Mouse (Mus musculus) embryonic fibroblast, embryonic 13.5 days (primary cell): ENCODE data around the gene Hoxb5. TPM values are rescaled to one million over a fixed set of nuclear protein-coding genes. Genes with fewer than 3 reads are reported as not detected.

Experiments
- H3K27ac ChIP-seq: 2 replicates; pipeline ENCODE4 v1.5.1; 2012; ENCODE audit warnings: low read length, control low read depth, inconsistent platforms; ENCODE audit not compliant: insufficient read depth
- H3K4me1 ChIP-seq: 2 replicates; pipeline ENCODE4 v1.6.1; 2011; ENCODE audit warnings: low read length; ENCODE audit not compliant: control insufficient read depth, insufficient read depth
- H3K4me3 ChIP-seq: 2 replicates; pipeline ENCODE4 v1.5.1; 2011; ENCODE audit warnings: mild to moderate bottlenecking, control low read depth, low read length; ENCODE audit not compliant: insufficient read depth
- CTCF ChIP-seq: IDR thresholded peaks from 2 replicates; pipeline ENCODE4 v1.5.1; 2011; ENCODE audit warnings: mild to moderate bottlenecking, control low read depth, low read length, moderate library complexity, borderline replicate concordance; ENCODE audit not compliant: insufficient read depth
- POLR2A ChIP-seq: IDR thresholded peaks from 2 replicates; pipeline ENCODE4 v1.6.1; 2011; ENCODE audit warnings: low read depth, mild to moderate bottlenecking, control low read depth, low read length, moderate library complexity
- polyA plus RNA-seq: library from polyadenylated mRNA; stranded (reverse); fragments of >200 nt; gene quantifications from 2 replicates; pipeline ENCODE4 v1.2.4, GENCODE M21; 2011; ENCODE audit warnings: low read depth; ENCODE audit not compliant: missing spikeins, insufficient read length

Hoxb5 gene
- polyA plus RNA-seq, 1 experiment = 4.1 TPM

DNA sequence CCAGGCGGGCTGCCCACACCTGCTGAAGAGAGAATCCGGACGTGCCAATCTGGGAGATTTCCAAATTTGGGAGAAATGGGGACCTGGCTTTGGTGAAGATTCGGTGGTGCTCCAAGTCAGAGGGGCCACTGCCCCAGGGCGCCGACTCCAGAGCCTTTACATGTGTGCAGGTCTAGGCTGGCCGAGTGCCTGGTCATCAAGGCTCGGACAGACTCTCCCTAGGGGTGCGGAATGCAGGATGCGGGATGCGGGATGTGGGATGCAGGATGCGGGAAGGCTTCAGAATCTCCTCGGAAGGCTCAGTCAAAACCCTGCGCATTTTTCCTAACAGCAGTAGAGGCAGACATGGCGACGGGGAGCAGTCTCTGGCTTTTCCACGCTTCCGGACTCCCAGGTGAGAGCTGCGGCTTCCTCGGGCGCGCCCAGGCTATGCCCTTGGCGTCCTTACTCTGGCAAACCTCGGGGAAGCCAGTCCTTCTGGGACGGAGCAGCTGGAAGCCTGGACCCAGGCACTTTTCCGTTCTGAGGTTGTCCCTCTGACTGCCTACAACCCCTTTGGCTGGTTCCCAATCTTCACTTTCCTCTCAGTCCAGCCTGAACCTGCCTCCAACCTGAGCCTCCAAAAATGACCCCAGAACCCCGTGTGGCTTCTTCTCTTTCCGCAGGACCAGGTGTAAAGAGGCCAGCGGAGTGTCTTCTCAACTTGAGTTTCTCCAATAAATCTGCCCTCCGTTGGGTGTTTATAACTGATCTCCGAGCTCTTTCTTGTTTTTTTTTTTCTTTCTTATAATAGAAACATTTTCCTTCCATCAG, 23.5 kb upstream of the Hoxb5 start:
- Histone ChIP-seq H3K27ac (no peak overlapping the region), H3K4me1 (no peaks in the 10 kb centered on the region), H3K4me3 (no peak overlapping the region)
- TF ChIP-seq CTCF (no peak), POLR2A (no peak)

DNA sequence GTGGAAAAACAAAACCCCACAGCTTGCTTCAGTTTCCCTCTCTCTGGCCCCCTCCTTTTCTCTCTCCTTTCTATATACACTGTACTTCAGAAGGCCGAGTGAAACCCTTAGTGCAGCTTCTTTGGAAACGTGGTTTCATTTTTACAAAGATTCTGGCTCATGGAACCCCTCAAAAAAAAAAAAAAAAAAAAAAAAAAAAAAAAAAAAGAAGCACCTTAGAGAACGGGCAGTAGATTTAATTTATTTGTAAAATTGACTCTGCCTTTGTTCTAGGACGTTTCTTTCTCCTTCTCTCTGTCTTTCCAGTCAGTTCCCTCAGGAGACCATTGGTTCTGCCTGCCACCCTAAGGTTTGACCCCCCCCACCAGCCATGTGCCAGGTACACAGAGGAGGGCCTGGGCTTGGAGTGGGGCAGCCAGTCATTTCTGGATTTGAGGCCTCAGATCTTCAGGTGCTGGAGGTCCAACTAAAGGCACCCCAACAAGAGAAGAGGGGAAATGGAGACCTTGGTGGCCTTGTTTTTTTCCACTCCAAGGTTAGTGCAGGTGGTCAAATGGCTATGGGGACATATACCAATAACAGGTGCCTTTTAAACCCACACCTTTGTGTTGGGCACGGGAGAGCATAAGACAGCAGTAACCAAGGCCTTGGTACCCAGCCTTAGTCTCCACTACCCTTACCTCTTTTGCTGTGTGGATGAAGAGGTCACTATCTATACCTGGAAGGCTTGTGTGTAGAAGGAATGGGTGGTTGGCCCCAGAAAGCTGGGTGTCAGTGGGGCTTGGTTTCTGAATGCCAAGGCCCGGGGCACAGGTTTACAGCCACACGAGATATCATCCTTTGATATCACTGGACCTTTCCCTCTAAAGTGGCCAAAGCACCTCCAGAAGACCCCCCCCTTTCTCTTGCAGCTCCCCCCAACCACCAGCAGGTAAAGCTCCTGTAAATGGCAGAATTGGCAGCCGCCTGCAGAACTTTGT, 22.4 kb upstream of the Hoxb5 start:
- Histone ChIP-seq H3K4me3 (no peak overlapping the region), H3K4me1 (no peaks in the 10 kb centered on the region), H3K27ac (no peak overlapping the region)
- no peak for TF ChIP-seq POLR2A
- no peak for TF ChIP-seq CTCF

DNA sequence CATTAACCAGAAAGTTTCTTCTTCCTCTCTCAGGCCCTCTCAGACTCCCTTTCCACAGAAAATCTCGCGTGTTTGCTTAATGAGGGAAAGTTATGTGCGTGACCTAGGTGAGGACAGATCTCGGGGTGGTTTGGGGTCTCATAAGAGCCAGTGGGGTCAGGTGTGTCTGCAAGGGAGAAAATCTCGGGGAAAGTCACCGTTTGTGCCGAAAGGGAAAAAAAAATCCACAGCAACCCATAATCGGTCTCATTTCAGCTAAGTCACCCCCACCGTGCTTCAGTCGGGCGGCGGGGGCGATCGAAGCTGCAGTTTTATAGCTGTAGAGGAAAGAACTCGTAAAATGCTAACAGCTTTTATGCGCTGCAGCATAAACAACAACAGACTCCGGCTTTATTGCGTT, 21.7 kb upstream of the Hoxb5 start:
- no peak overlapping the region for H3K4me3 ChIP-seq
- no peaks in the 10 kb centered on the region for H3K4me1 ChIP-seq
- H3K27ac ChIP-seq = no peak overlapping the region
- TF ChIP-seq POLR2A (no peak), CTCF (no peak)

DNA sequence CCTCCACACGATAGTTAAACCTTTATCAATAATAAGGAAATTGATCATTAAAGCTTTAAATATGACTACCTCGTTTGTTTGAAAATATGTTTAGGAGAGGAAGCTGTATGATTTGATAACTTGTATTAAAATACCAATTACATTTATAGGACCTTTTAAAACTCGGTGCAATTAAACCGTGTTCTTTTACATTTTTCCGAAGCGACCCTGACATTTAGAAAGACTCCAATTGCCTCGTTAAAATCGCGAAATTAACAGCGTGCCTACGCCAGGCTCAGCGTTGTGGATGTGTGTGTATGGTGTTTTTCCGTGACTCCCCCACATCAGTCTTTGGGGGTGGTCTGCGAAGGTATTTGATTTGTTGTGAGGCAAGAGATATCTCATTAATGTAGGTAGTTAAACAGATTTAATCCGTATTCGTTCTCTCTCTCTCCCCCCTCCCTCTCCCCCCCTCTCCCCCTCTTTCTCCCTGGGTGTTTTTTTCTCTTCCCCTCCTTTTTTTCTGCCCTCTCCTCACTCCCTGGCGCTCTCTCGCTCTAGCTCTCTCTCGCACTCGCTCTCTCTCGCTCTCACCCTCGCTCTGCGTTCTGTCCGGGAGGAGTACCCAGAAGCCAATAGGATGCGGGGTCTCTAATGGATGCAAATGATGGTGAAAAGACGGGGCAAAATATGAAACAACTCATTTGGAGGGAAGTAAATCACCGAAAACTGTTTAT, 21.1 kb upstream of the Hoxb5 start, which contains the start of gene Hoxb8:
Hoxb8 (plus strand) TSS at position 51 of the 716 bp plus-strand sequence.
- H3K4me3 ChIP-seq = peak within 1 kb of the TSS; percentile 1
- H3K4me1 ChIP-seq = no peaks in the 10 kb centered on the region
- no peak for TF ChIP-seq CTCF
- no peak for TF ChIP-seq POLR2A
- H3K27ac ChIP-seq = no peak within 1 kb of the TSS

DNA sequence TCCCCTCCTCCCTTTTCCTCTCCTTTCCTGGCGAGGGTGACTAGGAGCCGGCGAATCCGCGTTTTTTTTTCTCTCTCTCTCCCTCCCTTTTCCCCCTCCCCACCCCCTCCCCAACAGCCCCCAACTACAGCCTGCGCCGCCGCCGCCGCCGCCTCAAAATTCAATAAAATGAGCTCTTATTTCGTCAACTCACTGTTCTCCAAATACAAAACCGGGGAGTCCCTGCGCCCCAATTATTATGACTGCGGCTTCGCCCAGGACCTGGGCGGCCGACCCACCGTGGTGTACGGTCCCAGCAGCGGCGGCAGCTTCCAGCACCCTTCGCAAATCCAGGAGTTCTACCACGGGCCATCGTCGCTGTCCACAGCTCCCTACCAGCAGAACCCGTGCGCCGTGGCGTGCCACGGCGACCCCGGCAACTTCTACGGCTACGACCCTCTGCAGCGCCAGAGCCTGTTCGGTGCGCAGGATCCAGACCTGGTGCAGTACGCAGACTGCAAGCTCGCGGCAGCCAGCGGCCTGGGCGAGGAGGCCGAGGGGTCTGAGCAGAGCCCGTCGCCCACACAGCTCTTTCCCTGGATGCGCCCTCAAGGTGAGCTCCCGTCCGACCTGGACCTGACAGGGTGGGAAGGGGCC, 20.2 kb upstream of the Hoxb5 start:
- Histone ChIP-seq H3K4me1 (no peaks in the 10 kb centered on the region), H3K4me3 (peak overlapping the region; percentile 53), H3K27ac (peak overlapping the region; percentile 1; the same call in 1 of the 2 replicates)
- TF ChIP-seq CTCF = no peak
- TF ChIP-seq POLR2A = no peak

DNA sequence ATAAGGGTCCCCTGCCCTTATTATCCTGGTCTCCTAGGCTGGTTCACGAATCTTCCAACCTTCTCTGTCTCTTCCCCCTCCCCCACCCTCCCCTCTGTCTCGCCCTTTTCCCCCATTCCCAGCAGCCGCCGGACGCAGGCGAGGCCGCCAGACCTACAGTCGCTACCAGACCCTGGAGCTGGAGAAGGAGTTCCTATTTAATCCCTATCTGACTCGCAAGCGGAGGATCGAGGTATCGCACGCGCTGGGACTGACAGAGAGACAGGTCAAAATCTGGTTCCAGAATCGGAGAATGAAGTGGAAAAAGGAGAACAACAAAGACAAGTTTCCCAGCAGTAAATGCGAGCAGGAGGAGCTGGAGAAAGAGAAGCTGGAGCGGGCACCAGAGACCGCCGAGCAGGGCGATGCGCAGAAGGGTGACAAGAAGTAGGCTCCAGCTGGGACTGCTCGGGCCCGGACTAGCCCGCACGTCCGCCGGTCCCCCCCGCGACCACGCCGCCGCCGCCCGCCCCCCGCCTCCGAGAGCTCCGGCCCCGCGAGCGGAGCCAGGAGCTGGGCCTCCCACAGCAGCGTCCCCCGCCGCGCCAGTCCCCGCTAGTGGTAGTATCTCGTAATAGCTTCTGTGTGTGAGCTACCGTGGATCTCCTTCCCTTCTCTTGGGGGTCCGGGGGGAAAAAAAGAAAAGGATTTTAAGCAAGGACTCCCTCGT, 18.9 kb upstream of the Hoxb5 start:
- H3K27ac ChIP-seq = peak overlapping the region; percentile 94
- peak overlapping the region; percentile 49 for H3K4me3 ChIP-seq
- TF ChIP-seq POLR2A (no peak; the same call in 1 of the 2 replicates), CTCF (no peak)
- H3K4me1 ChIP-seq = no peaks in the 10 kb centered on the region

DNA sequence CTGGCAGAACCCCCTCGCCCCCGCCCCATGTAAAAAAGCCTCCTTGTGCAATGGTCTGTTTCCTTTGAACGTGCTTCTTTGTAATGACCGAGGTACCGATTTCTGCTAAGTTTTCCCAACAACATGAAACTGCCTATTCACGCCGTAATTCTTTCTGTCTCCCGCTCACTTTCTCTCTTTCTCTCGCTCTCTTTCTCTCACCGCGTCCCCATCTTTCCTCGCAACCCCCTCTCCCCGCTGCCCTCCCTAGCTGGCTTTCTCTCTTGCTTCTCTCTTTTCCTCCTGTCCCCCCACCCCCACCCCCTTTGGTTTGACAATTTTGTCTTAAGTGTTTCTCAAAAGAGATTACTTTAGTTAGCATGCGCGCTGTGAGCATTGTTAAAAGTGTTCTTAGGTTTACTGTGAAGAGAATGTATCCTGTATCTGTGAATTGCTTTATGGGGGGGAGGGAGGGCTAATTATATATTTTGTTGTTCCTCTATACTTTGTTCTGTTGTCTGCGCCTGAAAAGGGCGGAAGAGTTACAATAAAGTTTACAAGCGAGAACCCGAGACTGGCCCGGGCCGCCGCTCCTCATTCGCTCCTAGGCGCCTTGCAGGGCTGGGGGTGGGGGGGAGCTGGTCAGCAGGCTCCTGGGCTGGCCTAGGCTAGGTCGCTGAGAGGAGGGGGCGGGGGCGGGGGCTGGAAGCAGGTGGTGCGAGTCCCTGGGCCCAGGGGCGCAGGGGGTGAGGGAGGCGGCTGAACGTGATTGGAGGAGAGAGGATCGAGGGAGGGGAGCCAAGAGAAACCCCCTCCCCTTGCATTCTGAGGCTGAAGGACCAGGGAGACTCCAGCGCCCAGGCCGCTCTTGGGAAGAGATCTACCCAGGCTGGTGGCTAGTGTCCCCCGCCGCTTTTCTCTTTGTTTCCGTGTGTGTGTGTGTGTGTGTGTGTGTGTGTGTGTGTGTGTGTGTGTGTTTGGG, 18.1 kb upstream of the Hoxb5 start:
- H3K4me3 ChIP-seq = peak overlapping the region; percentile 49
- H3K4me1 ChIP-seq = no peaks in the 10 kb centered on the region
- peak; percentile 53 for TF ChIP-seq POLR2A
- TF ChIP-seq CTCF = no peak
- peak overlapping the region; percentile 94 for H3K27ac ChIP-seq
